Mouse (Mus musculus): ENCODE measurements around the gene Kcnb1. TPM values are rescaled to one million over a fixed set of nuclear protein-coding genes. Genes with fewer than 3 reads are reported as not detected.

The Kcnb1 gene
- polyA plus RNA-seq, 1 experiment: 2.5 TPM

DNA sequence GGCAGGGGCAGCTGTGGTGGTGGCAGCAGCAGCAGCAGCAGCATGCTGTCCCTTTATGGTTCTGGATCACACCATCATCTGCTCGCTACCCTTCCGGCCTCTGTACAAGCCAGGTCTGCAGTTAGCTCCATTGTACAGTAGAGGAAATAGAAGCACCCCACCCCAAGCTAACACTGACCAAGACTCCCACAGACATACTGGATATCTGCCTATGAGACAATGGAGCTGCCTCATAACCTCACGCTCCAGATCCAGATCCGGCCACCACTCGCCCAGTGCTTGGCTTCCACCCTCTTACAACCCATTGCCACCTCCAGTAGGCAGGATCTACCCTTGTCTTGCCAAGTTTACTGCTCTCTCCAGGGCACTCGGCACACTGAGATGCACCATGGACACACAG lies 14.7 kb downstream of the Kcnb1 start:
- DNase-seq (ENCODE audit: low read depth, low spot score): no peak
- 83% methylated on average over 6 of the region's 6 CpGs for WGBS

GRCm38 (mm10) chr2:167173051-167173875 lies 16.7 kb downstream of the Kcnb1 start:
- WGBS: 68% methylated on average over 5 of the region's 5 CpGs
- DNase-seq (ENCODE audit: low read depth, low spot score): no peak

- 38% methylated on average over 11 of the region's 11 CpGs for WGBS
- DNase-seq (ENCODE audit: low read depth, low spot score): no peak
Measured at GRCm38 (mm10) chr2:167167515-167168212, 22.3 kb downstream of the Kcnb1 start.

GRCm38 (mm10) chr2:167163600-167163999 lies 26.4 kb downstream of the Kcnb1 start:
- DNase-seq (ENCODE audit: low read depth, low spot score): no peak
- 86% methylated on average over 9 of the region's 9 CpGs for WGBS

DNA sequence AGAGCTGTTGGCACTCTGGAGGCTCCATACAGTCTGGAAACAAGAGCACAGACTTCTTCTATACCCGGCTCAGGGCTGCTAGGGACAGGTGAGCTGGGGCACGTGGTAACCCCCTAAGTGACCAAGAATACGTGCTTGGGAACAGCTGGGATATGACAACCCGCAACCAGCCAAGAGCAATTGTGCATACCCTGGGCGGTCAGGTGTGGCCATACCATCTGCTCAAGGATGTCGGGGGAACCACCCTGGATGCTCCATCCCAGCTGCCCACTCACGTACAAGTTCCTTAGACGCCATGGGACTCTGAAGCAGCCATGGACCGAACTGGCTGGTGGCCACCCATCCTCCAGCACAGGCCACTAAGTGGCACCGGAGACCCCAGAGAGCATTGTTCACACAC lies 26.8 kb downstream of the Kcnb1 start:
- WGBS: 96% methylated on average over 10 of the region's 10 CpGs
- no peak for DNase-seq (ENCODE audit: low read depth, low spot score)

- DNase-seq (ENCODE audit: low read depth, low spot score): no peak
Measured at GRCm38 (mm10) chr2:167162516-167163021, 27.4 kb downstream of the Kcnb1 start.

DNA sequence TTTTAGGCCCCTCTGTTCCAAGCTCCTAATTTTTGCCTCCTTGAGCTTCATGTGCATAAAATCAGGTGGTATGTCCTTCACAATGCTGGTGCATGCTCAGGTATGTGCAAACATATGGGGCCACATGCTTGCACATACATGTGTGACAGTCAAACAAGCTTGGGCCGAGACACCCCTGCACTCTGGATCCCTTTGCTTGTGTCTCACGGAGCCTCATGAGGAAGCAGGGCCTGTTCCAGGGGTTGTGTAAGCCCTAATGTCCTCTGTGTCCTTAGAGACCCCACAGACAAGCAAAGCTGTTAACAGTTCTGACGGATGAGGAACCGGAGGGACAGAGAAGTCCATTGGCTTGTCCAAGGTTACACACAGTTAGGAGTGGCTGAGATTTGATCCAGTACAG lies 30.2 kb downstream of the Kcnb1 start:
- WGBS: 86% methylated on average over 4 of the region's 4 CpGs
- DNase-seq (ENCODE audit: low read depth, low spot score): no peak

More at GRCm38 (mm10) chr2:167162516-167163021, 27.4 kb downstream of the Kcnb1 start:
- 45% methylated on average over 10 of the region's 10 CpGs for WGBS

- WGBS: 88% methylated on average over 5 of the region's 5 CpGs
- DNase-seq (ENCODE audit: low read depth, low spot score): no peak
Measured at GRCm38 (mm10) chr2:167158780-167159179, 31.2 kb downstream of the Kcnb1 start.

DNA sequence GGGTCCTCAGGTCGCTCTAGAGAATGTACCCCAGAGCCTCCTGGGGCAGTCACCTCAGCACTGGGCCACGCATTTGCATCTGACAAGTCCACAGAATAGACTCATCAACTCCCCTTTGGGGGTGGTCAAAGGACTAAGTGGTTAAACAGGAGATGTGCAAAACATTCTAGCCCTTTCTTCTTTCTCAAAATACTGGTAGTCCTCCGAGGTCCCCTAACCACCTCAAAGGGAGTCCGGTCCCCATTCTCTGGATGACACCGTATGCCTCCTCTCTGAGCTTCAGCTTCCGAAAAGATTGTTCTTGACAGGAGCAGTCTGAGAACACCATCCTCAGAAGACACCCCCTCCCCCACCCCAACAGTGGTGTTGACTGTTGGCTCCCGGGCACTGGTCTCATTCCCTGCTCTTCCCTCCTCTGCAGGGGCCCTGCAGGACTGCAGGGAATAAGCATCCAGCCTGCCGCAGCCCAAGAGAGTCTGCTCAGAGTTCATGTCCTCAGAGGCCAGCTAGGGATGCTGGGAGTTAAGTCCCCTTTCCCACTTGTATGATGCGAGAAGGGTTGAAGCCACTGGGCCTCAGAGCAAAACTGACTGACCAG lies 33.7 kb downstream of the Kcnb1 start:
- 46% methylated on average over 9 of the region's 9 CpGs for whole genome bisulfite sequencing
- DNase-seq (ENCODE audit: low read depth, low spot score): no peak

GRCm38 (mm10) chr2:167155541-167155973 lies 34.4 kb downstream of the Kcnb1 start:
- 43% methylated on average over 4 of the region's 4 CpGs for WGBS
- no peak for DNase-seq (ENCODE audit: low read depth, low spot score)

DNA sequence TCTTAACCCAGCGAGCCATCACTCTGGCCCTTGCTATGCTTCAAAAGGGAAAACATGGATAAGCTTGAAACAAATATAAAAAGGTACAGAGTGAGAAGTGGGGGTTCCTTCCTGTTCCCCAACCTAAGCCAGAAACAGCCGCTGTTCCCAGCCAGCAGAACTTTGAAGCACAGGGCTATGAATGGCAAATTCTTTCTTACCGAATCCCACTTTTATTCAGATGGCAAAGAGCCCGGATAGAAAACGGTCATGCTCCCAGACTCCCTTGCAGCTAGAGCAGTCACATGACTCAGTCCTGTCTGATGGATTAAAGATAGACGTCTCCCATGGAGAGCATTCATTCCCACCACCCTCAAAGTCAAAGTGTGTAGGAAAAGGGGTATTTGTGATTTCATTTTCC lies 39.1 kb downstream of the Kcnb1 start:
- 85% methylated on average over 6 of the region's 6 CpGs for WGBS
- DNase-seq (ENCODE audit: low read depth, low spot score): no peak

- 92% methylated on average over 7 of the region's 7 CpGs for WGBS
- DNase-seq (ENCODE audit: low read depth, low spot score): no peak
Measured at GRCm38 (mm10) chr2:167150135-167150534, 39.8 kb downstream of the Kcnb1 start.

- DNase-seq (ENCODE audit: low read depth, low spot score): no peak
- 82% methylated on average over 6 of the region's 6 CpGs for WGBS
Measured at GRCm38 (mm10) chr2:167149035-167149434, 40.9 kb downstream of the Kcnb1 start.

- WGBS: 39% methylated on average over 8 of the region's 8 CpGs
- no peak for DNase-seq (ENCODE audit: low read depth, low spot score)
Measured at GRCm38 (mm10) chr2:167147708-167148107, 42.2 kb downstream of the Kcnb1 start.

- 47% methylated on average over 5 of the region's 5 CpGs for WGBS
- DNase-seq (ENCODE audit: low read depth, low spot score): no peak
Measured at GRCm38 (mm10) chr2:167145904-167146303, 44.1 kb downstream of the Kcnb1 start.

GRCm38 (mm10) chr2:167144439-167145307 lies 45.3 kb downstream of the Kcnb1 start:
- 29% methylated on average over 14 of the region's 14 CpGs for WGBS
- DNase-seq (ENCODE audit: low read depth, low spot score): no peak

GRCm38 (mm10) chr2:167143914-167144313 lies 46.0 kb downstream of the Kcnb1 start:
- no peak for DNase-seq (ENCODE audit: low read depth, low spot score)
- WGBS: 69% methylated on average over 2 of the region's 2 CpGs

DNA sequence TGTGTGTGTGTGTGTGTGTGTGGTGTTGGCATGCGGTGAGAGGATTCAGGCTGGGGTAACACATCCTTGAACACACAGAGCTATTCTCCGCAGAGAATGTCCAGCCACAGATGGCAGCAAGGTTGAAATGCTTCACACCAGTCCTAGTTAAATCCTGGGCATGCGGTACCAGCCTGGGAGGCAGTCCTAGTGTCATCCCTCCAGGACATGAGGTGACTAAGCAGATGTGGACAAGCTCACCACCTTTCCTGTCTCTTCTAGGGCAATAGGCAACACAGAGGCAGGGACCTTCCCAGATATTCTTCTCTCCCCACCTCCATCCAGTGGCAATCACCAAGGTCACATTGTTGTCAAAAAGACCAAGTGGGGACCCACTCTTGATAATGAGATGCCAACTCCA lies 47.7 kb downstream of the Kcnb1 start:
- no peak for DNase-seq (ENCODE audit: low read depth, low spot score)
- WGBS: 87% methylated on average over 3 of the region's 3 CpGs

DNA sequence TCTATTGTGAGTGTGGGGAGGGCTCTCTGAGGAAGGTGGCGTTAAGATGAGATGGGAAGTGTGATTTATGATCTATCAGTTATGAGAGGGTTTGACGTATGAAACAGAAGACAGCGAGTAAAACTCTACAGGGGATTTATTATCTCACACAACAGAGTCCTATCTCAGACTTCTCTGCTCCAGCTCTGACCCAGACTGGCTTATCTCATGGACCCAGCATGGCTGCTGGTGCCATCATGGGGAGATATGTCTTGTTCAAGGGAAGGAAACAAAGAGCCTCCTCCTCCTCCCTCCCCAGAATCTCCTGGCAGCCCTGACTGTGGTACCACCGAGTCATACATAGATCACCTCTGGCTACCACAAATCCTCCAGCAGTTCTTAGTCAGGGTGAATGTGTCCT lies 48.1 kb downstream of the Kcnb1 start:
- 70% methylated on average over 4 of the region's 4 CpGs for WGBS
- DNase-seq (ENCODE audit: low read depth, low spot score): no peak

All from large intestine, adult 2 months (tissue).